Mouse (Mus musculus): Measurements from ENCODE around the gene Itpr1. TPM values are rescaled to one million over a fixed set of nuclear protein-coding genes. Genes with fewer than 3 reads are reported as not detected.
"Not testable (repeated sequence)": the region's sequence is repeated elsewhere in the genome, so short reads cannot be mapped to it uniquely, and the experiment has no call there.

Gene Itpr1
- polyA plus RNA-seq, 1 experiment from 2014 or later: 2.3 TPM

DNA sequence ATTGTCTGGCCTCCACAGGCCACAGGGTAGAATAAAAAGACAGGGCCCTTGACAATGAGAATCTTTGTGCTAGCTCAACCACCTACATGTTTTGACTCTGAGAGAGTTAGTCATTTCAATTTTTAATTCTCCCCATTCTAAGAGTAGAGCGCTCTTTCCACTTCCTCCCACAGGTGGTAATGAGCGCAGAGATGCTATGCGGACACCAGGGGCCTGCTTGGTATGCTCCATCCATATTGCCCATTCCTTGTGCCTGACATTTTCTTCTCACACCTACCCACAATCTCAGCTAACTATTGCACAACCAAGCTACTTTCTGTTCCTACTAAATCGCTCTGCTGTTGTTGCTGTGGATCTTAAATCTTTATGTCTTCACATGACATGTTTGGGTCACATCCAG is 341.5 kb downstream of the Itpr1 start:
- DNase-seq (no peak), ATAC-seq (ENCODE audit: low read depth) (no peak)
- Histone ChIP-seq H3K27ac (no peak overlapping the region), H3K4me2 (no peak overlapping the region), H3K36me3 (no peaks in the 10 kb centered on the region), H3K9ac (no peak overlapping the region), H3K9me3 (replicated peaks) (no peaks in the 10 kb centered on the region), H3K4me1 (replicated peaks) (no peaks in the 10 kb centered on the region; the same call in 1 of the 2 replicates), H3K4me3 (replicated peaks) (no peak overlapping the region), H3K27me3 (no peaks in the 10 kb centered on the region)
- WGBS (ENCODE audit: insufficient replicate concordance): 80% methylated on average over 4 of the region's 4 CpGs

DNA sequence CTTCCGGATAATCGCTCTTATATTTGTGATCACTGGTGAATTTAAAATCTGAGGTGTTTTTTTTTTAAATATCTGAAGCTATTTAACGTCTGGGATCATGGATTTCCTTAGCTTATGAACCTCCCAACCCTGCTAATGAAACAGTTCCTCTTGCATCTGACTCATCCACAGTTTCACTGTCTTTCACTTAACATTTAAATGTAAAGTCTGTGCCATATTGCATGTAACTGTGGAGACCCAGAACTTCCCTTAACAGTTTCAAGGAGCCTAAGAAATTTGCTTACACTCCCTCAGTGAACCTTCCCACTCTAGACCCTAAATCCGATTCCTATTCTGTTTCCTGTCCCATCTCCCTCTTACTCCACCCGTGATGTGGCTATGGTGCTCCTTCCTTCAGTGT is 342.0 kb downstream of the Itpr1 start:
- H3K4me3 ChIP-seq (replicated peaks): no peak overlapping the region
- no peaks in the 10 kb centered on the region for H3K9me3 ChIP-seq (replicated peaks)
- no peaks in the 10 kb centered on the region for H3K36me3 ChIP-seq
- no peaks in the 10 kb centered on the region; the same call in 1 of the 2 replicates for H3K4me1 ChIP-seq (replicated peaks)
- DNase-seq: no peak
- 58% methylated on average over 5 of the region's 5 CpGs for WGBS (ENCODE audit: insufficient replicate concordance)
- no peak for ATAC-seq (ENCODE audit: low read depth)
- H3K27ac ChIP-seq: no peak overlapping the region
- no peak overlapping the region for H3K4me2 ChIP-seq
- H3K9ac ChIP-seq: no peak overlapping the region
- H3K27me3 ChIP-seq: no peaks in the 10 kb centered on the region

DNA sequence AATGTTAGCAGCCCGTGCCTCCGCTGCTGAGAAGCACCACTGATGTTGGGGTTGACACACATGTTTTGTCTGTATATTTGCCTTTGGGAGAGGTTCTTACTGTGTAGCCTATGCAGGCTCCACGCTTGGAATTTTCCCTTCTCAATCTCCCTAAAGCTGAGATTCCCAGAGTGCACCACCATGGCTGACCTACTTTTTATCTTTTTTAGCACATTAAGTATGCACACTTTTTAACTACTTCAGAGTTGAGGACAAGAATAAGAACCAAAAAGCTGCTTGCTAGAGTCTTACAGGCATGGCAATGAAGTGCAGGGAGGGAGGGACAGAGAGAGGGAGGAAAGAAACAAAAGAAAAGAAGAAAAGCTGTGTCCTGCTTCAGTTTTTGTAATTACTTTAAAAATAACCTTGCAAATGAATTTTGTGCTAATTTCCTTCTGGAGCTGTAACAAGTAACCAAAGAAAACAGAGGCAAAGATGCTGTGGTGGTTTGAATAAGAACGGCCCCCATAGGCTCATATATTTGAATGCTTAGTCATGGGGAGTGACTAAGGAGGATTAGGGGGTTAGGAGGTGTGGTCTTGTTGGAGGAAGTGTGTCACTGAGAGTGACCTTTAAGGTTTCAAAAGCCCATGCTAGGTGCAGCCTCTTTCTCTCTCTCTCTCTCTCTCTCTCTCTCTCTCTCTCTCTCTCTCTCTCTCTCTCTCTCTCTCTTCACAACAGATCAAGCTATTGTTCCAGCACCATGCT is 344.9 kb downstream of the Itpr1 start:
- Histone ChIP-seq H3K4me2 (no peak overlapping the region), H3K4me1 (replicated peaks) (no peaks in the 10 kb centered on the region; the same call in 1 of the 2 replicates), H3K9me3 (replicated peaks) (no peaks in the 10 kb centered on the region), H3K27me3 (no peaks in the 10 kb centered on the region), H3K27ac (no peak overlapping the region), H3K9ac (no peak overlapping the region), H3K36me3 (no peaks in the 10 kb centered on the region), H3K4me3 (replicated peaks) (no peak overlapping the region)
- 76% methylated on average over 4 of the region's 4 CpGs for WGBS (ENCODE audit: insufficient replicate concordance)
- DNase-seq: no peak
- no peak for ATAC-seq (ENCODE audit: low read depth)

DNA sequence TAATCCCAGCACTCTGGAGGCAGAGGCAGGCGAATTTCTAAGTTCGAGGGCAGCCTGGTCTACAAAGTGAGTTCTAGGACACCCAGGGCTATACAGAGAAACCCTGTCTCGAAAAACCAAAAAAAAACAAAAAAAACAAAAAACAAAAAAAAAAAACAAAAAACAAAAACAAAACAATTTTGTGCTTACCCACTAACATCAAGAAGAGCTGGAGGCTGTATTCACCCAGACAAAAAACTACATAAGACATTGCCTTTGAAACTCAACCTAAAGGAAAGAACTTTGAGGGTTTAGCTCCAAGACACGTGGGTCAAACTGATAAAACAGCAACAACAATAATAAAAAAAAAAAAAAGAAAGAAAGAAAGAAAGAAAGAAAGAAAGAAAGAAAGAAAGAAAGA is 346.3 kb downstream of the Itpr1 start:
- not testable (repeated sequence) for H3K4me2 ChIP-seq; H3K36me3 ChIP-seq; H3K4me3 ChIP-seq (replicated peaks); H3K9ac ChIP-seq; H3K27me3 ChIP-seq; H3K27ac ChIP-seq; H3K4me1 ChIP-seq (replicated peaks); H3K9me3 ChIP-seq (replicated peaks); ATAC-seq (ENCODE audit: low read depth); DNase-seq
- 65% methylated on average over 4 of the region's 4 CpGs for WGBS (ENCODE audit: insufficient replicate concordance)

DNA sequence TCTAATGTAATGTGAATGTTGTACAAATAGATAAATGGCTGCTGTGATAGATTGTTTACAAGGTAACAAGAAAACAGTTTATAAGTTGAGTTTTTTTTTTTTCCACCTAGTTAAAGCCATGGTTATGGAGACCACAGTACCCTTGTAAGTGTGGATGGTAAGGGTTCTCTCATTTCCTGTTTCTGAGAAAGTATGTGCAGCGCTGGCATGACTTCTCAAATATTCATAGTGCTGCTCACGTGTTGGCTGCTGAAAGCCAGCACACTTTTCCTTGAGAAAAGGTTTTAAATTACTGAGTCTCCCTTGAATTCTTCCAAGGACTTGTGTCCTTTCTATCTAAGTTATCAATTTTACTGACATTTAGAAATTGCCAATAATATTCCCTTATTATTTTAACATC is 350.1 kb downstream of the Itpr1 start:
- H3K27ac ChIP-seq: no peak overlapping the region
- H3K4me2 ChIP-seq: no peak overlapping the region
- no peaks in the 10 kb centered on the region for H3K9me3 ChIP-seq (replicated peaks)
- H3K4me1 ChIP-seq (replicated peaks): no peaks in the 10 kb centered on the region; the same call in 1 of the 2 replicates
- no peak for ATAC-seq (ENCODE audit: low read depth)
- H3K9ac ChIP-seq: no peak overlapping the region
- no peak for DNase-seq
- WGBS (ENCODE audit: insufficient replicate concordance): 54% methylated on average over 2 of the region's 2 CpGs
- no peaks in the 10 kb centered on the region for H3K36me3 ChIP-seq
- H3K4me3 ChIP-seq (replicated peaks): no peak overlapping the region
- H3K27me3 ChIP-seq: no peaks in the 10 kb centered on the region

DNA sequence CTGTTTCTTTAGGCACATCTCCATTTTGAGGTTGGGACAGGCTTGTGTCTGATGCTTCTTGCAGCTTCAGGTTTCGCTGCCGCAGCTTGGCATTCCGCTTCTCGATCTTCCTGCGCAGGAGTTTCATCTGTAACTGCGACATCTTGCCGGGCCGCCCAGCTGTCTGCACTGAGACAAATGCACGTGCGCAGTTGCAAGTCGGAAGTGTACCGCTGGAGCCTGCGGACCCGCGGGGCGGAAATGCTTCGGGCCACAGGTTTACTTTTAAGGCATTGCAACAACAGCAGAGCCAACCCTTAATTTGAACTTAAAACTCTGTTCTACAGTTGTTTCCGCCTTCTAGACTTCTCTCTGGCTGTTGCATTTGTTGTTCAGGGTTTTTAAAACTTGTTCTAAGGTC is 352.6 kb downstream of the Itpr1 start:
- not testable (repeated sequence) for H3K27me3 ChIP-seq; DNase-seq; H3K36me3 ChIP-seq; H3K9me3 ChIP-seq (replicated peaks); H3K27ac ChIP-seq; ATAC-seq (ENCODE audit: low read depth); H3K4me3 ChIP-seq (replicated peaks); H3K4me2 ChIP-seq; H3K4me1 ChIP-seq (replicated peaks); H3K9ac ChIP-seq
- WGBS (ENCODE audit: insufficient replicate concordance): 76% methylated on average over 18 of the region's 18 CpGs

DNA sequence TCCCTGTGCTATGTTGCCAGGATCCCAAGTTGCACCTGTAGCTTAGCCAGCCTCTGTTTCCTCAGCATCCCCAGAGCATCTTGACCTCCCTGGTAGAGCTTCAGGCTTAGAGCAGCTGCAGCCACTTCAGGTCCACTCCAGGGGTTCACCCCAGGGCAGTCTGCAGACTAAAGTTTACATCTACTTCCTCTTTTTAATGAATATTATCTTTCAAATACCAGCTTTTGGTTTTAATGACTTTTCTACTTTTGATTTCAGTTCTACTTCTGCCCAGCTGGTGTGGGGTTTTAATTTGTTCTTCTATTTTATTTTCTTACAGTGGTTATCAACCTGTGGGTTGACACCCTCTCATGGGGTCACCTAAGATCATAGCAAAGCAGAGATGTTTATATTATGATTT is 353.7 kb downstream of the Itpr1 start:
- Histone ChIP-seq H3K36me3 (no peaks in the 10 kb centered on the region), H3K9me3 (replicated peaks) (no peaks in the 10 kb centered on the region), H3K27me3 (no peaks in the 10 kb centered on the region), H3K9ac (no peak overlapping the region), H3K27ac (no peak overlapping the region), H3K4me2 (no peak overlapping the region), H3K4me3 (replicated peaks) (no peak overlapping the region), H3K4me1 (replicated peaks) (peaks cover 15% of the 10 kb centered on the region)
- ATAC-seq (ENCODE audit: low read depth) (no peak), DNase-seq (no peak)

DNA sequence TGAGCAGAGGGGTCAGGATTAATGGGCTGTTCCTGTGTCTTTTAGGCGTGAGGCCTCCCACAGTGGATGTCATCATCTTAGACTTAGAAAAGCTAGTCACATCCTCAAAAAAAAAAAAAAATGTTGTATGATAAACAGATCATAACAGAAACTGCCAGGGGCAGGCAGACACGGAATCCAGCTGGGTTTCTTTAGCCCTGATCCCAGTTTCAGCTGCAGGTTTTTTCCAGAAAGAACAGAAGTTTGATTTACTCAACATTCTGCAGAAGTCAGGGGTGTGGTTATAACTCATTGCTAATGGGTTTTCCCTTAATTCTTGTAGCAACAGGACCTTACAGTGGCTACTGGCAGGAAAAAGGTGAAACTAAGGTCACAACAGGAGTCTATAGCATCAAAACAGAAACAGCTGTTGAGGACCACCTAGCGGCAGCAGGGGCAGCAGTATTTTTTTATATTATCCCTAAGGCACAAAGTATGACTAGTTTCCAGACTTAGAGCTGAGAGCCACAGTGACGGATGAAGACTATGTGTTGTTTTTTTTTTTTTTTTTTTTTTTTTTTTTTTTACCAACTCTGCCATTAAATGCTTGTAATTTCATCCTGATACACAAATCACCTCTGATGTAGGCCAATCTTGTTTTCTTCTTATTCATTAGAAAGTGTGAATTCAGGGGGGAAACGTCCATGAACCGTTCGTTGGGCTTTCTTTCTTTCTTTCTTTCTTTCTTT is 356.7 kb downstream of the Itpr1 start:
- no peak overlapping the region for H3K27ac ChIP-seq
- H3K27me3 ChIP-seq: no peaks in the 10 kb centered on the region
- no peak for ATAC-seq (ENCODE audit: low read depth)

DNA sequence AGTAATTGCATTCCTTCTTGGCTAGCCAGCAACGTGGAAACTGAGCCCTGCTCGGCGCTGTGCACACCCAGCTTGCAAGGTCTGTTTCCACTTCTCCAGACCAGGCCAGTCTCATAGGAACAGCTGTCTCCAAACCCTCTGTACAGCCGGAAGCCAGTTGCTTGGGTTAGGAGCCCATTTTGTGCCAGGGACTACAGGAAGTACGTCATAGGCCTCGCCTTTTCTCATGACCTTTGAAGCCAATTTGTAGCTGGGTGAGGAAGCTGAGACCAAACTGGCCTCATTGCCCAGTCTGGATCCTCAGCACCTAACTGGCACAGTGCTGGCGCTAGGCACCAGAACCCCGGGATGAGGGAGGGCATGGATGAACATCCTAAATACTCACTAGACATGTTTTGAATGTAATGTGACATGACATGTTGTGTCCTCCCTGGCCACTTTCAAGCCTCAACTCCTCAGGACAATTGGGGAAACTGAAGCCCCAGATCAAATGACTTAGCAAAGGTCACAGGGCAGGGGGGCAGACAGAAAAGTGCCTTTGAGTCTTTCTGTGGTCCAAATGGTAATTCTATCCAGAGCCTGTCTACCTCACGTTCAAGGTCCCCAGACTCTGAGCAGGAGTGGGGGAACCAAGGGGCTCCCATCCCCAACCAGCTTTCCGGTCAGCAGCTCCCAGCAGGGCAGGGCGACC is 357.6 kb downstream of the Itpr1 start:
- H3K9ac ChIP-seq: peak overlapping the region; percentile 30; the same call in 1 of the 2 replicates
- peak overlapping the region; percentile 21; the same call in 1 of the 2 replicates for H3K27ac ChIP-seq
- ATAC-seq (ENCODE audit: low read depth): 0 out of 2 replicates have a peak, but pooled peaks have one; percentile 8
- H3K36me3 ChIP-seq: no peaks in the 10 kb centered on the region
- H3K9me3 ChIP-seq (replicated peaks): no peaks in the 10 kb centered on the region
- 43% methylated on average over 11 of the region's 11 CpGs for whole genome bisulfite sequencing (ENCODE audit: insufficient replicate concordance)
- H3K4me1 ChIP-seq (replicated peaks): peaks cover 18% of the 10 kb centered on the region
- H3K27me3 ChIP-seq: no peaks in the 10 kb centered on the region
- no peak for DNase-seq
- peak overlapping the region; percentile 30 for H3K4me3 ChIP-seq (replicated peaks)
- peak overlapping the region; percentile 53 for H3K4me2 ChIP-seq

More for the DNA sequence above, 356.7 kb downstream of the Itpr1 start:
- H3K4me3 ChIP-seq (replicated peaks): no peak overlapping the region
- 70% methylated on average over 7 of the region's 7 CpGs for WGBS (ENCODE audit: insufficient replicate concordance)
- H3K4me1 ChIP-seq (replicated peaks): peaks cover 18% of the 10 kb centered on the region
- H3K9me3 ChIP-seq (replicated peaks): no peaks in the 10 kb centered on the region
- no peak for DNase-seq
- H3K36me3 ChIP-seq: no peaks in the 10 kb centered on the region
- no peak overlapping the region for H3K9ac ChIP-seq
- H3K4me2 ChIP-seq: no peak overlapping the region

DNA sequence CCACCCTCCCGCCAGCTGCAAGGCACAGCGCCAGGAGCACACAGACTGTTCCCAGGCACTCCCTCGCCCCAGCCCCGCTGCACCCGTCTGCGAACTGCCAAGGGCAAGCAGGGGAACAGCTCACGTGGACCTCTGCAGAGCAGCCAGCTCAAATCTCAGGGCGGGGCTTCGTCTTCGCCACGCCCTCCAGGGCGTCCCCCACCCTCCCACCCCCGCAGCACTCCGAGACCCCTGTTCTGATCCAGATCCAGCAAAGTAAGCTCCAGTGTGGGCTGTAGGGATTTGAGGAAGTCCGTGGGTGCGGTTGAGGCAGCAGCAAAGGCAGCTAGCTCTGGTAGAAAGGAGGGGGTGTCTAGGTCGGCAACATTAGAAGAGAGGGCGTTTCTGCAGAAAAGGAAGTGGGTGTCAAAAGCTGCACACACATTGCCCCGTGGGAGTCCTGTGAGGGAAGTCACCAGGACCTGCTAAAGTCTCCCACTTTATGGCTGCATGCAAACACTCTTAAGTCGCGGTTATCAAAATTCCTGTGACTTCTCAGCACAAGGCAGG is 358.2 kb downstream of the Itpr1 start:
- 3% methylated on average over 21 of the region's 21 CpGs for WGBS (ENCODE audit: insufficient replicate concordance)
- ATAC-seq (ENCODE audit: low read depth) (peak; percentile 85), DNase-seq (peak; percentile 27)
- H3K4me3 ChIP-seq (replicated peaks): peak overlapping the region; percentile 30
- H3K9ac ChIP-seq: peak overlapping the region; percentile 30; the same call in 1 of the 2 replicates
- no peaks in the 10 kb centered on the region for H3K36me3 ChIP-seq
- no peaks in the 10 kb centered on the region for H3K27me3 ChIP-seq
- peak overlapping the region; percentile 21; the same call in 1 of the 2 replicates for H3K27ac ChIP-seq
- H3K9me3 ChIP-seq (replicated peaks): no peaks in the 10 kb centered on the region
- peaks cover 18% of the 10 kb centered on the region for H3K4me1 ChIP-seq (replicated peaks)
- peak overlapping the region; percentile 53 for H3K4me2 ChIP-seq

DNA sequence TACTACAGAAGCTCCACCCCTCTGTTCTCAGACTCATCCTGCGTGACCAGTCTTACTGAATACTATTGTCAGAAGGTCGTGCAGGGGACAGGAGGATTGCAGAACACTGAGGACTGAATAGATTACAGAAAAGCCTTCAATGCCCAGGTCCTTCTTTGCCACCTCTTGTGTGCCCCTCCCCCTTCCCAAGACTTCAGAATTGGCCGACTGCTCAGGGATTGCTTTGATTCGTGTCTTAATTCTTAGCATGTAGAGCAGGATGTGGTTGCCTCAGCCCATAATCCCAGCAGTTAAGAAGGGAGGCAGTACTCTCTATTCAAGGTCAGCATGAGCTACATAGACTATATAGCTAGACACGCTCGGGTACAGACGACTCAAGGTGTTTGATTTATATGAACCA is 359.8 kb downstream of the Itpr1 start:
- ATAC-seq (ENCODE audit: low read depth) (no peak), DNase-seq (no peak)
- peaks cover 18% of the 10 kb centered on the region for H3K4me1 ChIP-seq (replicated peaks)
- H3K27ac ChIP-seq: no peak overlapping the region
- H3K4me3 ChIP-seq (replicated peaks): no peak overlapping the region
- no peak overlapping the region for H3K9ac ChIP-seq
- H3K9me3 ChIP-seq (replicated peaks): no peaks in the 10 kb centered on the region
- 59% methylated on average over 7 of the region's 7 CpGs for WGBS (ENCODE audit: insufficient replicate concordance)
- no peaks in the 10 kb centered on the region for H3K36me3 ChIP-seq
- no peaks in the 10 kb centered on the region for H3K27me3 ChIP-seq
- no peak overlapping the region for H3K4me2 ChIP-seq
